Mouse (Mus musculus) WW6 (cell line): ENCODE measurements around the gene Grin2a.

Experiments
- DNase-seq: peaks from one replicate; pipeline ENCODE4 v3.0.0-alpha.2; 2013; ENCODE audit warnings: low read depth, low spot score

Gene Grin2a

DNA sequence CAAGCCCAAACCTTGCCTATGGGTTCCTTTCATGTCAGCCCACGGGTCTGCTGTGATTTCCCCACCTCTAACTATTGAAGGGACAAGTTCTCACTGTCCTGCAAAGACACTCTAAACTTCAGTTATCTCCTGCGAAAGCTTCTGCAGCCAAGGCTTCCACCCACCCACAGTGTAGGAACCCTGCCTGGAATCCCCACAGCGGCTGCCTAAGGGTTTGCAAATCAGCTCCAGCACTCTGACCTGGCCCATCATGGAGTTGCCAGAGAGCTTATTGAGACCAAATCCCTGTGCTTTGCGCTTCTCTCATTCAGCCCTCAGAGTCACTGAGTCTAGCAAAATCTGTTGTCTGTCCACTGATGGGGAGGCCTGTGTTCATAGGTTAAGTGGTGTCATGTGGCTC is 130.3 kb downstream of the Grin2a start:
- no peak for DNase-seq

DNA sequence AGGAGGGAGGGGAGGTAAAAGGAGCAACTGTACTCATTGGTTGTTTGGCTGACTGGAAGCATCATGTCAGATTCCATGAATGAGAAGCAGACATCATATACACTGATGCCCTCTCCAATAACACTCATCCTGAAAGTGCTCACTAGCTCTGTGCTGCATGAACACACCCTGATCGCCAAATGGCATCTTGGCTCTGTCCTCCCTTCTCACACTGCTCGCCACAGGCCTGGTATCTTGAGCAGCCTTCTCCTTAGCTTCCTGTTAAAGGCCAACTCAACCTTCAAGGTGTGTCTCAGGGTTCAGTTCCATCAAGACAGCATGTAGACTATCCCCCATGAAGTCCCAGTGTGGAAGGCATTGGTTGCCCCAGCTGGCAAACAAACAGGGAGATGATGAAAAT is 137.6 kb downstream of the Grin2a start:
- DNase-seq = no peak

DNA sequence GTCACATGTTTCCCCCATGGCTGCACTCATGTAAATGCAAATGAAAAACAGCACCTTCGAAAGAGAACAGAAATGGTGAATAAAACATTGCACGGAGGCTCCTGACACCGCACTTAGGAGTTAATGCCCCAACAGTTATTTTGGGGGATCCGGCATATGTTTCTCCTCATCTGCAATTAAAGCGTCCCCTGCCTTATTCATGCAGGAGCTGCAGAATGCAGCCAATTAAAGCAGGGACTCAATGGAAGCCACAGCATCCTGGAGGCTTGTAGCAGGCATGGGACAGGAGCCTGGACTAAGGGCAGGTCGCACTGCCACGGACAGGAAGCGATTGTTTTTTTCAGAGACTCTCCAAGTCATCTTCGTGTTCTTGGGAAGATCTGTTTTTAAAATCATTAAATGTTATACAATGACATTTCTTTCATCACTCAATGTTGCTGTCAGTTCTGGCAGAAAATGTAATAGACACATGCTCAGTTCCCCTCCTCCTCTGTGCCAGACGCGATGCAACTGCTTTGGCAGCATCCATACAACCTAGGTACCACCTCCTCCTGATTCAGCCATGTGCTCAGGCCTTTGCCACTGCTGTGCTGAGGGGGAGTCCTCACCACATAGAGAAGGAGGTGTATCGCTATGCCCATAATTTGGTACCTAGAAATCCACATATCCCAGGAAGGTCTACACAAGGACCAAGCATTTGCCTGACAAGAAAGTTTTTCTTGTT is 143.9 kb downstream of the Grin2a start:
- no peak for DNase-seq

DNA sequence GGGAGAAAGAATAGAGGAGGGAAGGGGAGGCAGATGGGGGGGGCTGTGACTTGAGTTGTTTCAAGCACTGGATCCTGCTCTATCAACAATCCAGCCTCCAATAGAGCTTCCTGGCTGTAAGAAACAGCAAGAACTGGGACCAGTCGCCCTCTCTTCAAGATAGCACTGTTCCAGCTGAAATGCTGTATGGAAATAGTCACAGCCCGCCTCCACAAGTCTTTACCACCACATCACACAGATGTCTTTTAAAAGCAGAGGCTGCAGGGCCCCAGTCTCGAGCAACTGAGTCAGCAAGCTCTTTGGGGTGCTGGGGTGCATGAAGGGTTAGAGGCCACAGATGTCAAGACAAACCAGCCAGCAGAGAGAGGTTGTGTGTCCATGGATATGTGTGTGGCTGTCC is 153.9 kb downstream of the Grin2a start:
- DNase-seq = no peak

DNA sequence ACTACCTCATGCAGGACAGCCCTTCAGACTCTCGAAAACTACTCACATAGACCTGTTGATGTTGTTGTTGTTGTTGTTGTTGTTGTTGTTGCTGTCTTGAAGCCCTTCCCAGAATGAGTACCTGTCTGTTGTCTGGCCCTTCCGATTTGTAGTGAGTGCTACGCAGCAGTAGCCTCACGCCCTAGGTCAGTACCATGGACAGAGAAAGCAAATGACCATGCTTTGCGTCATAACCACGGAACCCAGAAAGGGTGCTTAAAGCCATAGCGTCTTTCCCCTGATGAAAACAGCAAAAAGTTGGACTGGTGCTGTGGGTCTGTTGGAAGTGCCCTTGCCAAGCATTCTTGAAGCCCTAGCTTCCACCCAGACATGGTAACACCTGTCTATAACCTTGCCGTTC is 158.8 kb downstream of the Grin2a start:
- peak; percentile 9 for DNase-seq

DNA sequence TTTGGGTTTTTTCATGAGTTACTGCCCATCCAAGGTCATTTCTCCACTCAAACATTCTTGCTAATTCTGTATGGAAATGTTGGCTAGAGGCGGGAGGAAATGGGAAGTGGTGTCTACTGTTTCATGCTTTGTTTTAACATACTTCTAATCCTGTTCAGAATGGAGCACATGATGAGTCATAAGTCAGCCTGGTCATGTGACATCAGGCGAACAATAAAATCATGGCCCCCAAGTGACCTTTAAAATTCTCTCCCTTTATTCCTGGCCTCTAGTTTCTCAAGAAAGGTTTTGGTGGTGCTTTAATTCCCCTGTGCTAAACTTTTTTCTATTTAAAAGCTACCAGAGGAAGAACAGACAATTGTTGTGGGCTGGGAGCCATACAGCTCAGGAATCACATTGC is 161.1 kb downstream of the Grin2a start:
- DNase-seq = no peak

DNA sequence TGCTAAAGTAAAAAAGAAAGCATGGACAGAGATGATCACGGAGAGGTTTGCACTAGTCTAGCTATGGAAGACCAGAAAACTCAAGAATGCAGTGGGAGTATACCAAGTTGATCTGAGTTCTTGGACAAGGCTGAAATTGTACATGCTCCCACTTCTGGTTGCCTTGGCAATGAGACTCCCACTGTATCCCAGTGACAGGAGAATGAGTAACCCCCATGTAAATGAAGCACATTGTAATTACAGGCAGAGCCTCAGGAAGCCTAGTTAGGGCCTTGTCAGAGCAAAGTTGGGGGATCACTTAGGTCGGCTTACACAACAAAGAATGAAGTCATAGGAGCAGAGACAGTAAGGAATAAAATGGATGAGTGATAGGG is 170.3 kb downstream of the Grin2a start:
- no peak for DNase-seq

DNA sequence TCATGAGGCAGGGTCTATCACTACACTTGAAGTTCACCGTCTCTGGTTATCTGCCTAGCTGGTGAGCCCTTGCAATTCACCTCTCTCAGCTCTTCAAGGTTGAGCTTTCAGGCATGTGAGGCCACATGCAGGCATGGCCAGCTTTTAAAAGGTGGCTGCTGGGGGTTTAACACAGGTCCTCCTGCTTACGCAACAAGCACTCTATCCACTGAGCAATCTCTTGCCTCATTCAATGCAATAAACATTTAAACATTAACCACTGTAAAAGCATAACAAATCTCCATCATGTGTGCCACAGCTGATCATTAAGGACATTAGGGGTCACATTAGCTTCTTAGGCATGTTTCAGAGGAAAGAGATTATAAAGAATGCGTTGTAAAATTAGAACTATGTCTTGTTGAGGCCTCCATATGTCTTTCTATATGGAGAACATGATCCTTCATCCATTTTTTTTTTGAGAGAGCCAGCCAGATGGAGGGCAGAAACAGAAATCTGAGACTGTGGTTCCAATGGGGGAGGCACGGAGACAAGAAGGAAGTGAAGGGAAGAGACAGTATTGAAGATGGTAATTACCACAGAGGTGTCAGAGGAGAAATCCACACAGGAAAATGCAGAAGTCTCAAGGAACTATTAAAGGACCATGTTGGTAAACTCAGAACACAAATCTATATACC is 170.8 kb downstream of the Grin2a start:
- DNase-seq = no peak

DNA sequence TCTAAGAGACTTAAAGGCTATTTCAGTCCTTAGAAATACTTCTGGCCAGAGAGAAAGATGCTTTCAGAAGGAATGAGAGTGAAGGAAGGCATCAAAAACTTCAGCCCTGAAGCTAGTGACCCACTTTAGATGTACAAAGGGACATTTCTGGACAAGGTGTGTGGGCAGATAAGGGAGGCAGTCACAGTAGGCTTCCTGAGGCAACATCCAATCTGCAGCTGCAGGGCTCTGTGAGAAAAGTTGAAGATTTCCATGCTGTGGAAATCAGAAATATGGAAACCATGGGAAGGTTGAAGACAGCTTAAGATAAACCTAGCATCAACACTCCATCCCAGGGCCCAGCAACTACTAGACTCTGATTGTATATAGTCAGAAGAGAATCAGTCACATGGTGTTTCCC is 171.7 kb downstream of the Grin2a start:
- no peak for DNase-seq

DNA sequence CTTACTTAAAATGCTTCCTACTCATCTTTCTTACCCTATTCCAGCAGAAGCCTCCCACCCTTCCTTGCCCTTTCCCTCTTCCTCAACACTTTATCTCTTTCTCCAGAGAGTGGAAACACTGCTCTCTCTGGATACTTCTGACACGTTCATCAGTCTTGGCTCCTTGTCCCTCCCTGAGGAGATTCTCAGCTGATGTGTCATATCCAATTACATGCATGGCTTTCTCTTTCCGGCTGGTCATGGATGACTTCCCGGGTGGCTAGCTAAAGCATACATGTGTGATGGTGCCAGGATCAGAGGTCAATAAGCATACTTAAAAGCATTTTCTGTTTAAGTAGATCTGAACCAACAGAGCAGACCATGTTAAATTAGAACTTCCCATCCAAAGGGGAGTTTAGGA is 175.9 kb downstream of the Grin2a start:
- DNase-seq = no peak

DNA sequence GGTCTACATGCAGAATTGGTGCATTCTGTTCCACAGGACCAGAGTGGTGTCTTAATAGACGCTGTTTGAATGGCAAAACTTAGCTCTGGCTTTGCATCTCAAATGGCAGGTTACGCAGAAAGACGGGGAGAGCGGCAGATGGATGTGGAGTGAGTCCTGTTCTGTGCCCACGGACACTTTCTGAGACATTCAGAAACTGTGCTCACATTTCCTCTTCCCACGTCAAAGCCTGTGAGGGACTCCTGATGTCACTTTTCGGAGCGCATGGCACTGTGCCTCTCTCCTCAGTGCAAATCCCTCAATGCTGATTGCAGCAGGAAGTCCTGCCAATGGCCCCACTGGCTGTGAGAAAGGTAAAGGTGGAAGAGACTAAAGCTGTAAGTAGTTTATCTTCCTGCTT is 194.0 kb downstream of the Grin2a start:
- no peak for DNase-seq

DNA sequence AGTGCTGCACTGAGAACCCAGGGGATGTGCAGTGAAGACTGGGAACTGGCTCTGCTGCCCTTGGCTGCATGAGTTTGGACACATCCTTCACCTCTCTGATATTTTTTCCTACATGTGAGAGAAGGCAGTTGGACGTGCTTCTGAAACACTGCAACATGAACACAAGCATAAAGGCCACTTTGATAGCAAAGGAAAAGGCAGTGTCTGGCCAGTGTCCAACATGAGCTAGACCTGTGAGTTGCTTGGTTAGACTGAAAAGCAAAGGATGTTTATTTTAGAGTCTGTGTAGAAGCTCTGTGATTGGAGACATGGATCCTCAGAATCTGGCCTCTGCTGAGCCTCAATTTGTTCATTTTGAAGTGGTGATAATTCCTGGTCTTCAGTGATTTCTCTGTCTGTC is 195.1 kb downstream of the Grin2a start:
- no peak for DNase-seq

DNA sequence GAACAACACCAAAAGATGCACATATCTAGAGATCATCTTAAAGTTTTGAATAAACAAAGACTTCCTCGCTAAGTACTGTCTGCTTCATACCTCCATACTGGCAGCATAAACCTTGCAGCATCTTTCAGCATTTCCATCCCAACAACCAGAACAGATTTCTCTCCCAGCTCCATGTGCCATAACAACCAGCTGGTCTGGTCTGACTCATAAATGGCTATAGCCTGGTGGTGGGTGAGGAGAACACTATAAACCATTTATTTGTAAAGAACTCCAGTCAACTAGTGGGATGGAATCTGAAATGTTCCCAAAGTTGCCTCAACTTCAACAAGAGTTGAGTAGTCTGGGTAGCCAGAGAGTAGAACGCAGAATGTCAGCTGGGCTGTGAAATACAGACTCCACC is 202.4 kb downstream of the Grin2a start:
- DNase-seq = no peak

DNA sequence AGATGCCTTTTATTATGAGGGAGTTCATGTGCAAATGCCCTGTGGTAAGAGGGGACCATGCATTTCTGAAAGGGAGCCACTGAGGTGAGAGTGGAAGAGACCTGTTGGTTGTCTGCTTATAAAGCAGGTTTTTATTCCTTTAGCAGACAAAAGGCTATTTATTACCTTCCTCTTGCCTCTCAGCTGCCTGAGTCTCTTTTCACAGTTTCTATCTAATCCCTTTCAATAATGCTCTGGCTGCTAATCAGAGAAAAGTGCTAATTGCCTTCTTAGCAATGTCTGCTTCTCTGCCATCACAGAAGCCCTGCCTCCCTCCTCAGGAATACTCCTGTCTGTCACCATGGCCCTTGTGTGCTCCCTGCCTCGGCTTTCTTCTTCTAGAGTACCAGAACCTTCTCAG is 209.1 kb downstream of the Grin2a start:
- no peak for DNase-seq

DNA sequence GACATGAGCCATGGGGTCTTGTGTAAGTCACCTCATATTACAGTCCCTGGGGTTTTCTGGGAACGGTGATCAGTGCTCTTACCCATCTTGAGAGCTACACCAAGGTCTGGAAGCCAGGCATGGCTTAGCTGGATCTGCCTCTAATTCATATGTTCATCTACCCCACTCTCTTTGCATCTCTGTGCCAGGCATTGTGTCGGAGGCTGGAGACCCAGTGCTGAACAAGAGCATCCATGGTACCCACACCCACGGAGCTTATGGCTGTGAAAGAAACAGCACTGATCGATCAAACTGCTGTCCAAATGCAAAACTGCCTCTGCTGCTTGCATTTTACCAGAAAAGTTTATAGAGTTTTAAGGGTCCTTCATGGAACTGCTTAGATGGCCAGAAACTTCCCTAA is 209.5 kb downstream of the Grin2a start:
- no peak for DNase-seq

DNA sequence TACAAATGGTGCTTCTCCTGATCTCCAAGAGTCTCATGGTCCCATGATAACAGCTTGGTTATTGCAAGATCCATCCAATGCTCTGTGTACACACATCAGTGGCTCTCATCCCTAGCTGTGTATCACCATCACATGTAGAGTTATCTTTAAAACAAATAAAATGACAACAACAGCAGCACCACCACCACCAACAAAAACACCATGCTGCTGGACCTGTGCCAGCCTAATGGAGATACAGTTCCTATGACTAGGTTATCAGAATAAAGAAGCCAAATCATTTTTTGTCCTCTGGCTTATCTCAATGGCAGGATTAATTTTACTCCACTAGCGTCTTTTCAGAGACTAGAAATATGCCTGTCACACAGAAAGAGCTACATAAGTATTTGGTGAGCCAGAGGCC is 226.4 kb downstream of the Grin2a start:
- no peak for DNase-seq

DNA sequence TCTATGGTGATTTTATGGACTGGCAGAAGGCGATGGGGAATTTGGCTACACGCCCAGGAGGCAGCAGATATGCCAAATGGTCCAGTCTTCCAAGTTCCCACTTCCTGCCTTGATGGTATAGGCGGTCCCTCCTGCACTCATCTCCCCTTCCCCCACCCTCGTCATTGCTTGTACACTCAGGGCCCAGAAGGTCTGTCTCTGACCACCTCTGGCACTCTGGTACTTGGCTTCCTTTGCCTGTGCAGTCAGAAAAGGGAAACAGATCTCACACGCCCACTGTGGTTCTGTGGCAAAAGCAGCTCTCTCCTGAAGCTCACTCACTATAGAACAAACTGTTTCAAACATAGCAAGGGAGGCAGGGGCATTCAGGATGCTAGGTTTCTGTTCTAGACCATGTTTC is 227.0 kb downstream of the Grin2a start:
- DNase-seq = no peak

DNA sequence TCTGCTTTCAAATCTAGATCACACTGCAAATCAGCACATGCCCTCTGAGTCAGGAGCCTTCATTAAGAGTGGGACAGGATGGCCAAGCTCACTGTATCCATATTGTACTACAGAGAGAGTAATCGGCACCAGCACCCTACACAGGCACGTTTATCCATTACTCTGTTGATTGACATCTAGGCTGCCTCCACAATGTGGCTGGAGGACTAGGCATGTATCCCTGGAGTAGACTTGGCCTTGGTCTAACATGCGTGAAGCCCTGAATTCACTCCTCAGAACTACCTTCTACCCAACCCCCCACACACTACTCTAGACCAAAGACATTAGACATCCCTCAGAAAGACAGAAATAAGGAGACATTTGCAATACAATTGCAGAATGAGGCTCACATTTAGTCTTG is 227.4 kb downstream of the Grin2a start:
- no peak for DNase-seq

DNA sequence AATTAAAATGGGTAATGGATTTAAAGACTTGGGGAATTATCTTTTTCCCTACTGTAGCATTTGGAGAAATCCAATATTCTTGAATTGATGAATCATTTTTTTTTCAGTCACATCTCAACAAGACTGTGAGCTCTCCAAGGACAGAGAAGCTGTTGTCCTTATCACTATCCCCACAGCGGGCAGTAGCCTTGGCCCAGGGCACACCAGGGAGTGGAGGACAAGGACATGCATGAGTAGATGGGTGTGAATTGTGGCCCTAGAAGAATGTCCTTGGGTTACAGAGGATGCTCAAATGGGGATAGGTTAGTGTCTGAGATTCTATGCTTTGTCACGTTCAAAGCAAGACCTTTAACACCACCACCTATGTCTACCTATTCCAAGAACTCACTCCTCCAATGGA is 231.3 kb downstream of the Grin2a start:
- no peak for DNase-seq

DNA sequence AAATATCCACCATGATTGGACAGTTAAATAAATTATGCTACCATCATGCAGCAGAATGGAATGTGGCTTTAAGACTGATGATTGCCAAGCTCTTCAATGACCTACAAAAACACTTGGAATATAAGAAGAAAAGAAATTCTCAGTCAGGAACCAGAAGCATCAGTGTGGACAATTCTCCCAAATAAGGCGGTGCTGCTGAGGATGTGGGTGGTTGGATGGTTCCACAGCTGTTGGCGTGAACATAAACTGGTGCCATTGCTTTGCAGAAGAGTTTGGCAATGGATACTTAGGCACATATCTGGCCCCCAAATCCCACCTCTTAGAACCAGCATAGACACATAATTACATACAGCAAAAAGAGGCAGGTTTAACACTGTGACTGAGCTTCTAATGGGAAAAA is 235.0 kb downstream of the Grin2a start:
- no peak for DNase-seq

DNA sequence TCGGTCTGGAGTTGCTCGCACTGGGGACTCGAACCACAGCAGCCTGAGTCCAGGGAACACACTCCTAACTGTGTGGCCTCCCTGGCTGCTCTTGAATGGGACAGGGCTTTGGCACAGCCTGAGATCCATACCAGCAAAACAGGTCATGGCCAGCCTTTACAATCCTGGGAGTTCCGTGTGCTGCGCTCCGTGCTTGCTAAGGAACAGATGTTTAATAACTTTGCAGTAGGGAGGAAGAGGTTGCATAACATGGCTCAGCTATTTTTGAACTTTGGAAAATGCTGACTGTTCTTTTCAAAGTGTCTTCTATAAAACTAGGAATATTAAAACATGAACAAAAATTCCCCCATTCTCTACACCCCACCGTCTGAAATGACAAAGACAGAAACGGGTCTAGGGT is 238.5 kb downstream of the Grin2a start:
- no peak for DNase-seq

DNA sequence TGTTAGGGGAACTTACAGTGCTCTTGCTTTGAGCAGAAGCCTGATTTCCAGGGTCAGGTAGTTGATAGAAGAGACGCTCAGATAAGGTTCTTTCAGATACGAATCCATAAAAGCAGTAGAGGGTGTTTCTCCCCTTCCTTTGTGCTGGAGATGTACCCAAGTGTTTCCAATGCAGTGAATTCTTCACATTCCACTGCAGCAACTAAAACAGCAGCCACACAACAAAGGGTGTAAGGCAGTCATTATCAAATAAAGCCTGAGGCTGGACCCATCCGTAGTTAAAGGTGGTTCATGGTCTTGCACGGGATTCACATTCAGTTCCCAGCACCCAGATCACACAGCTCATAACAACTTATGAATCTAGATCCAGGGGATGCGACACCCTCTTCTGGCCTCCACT is 241.3 kb downstream of the Grin2a start:
- no peak for DNase-seq

DNA sequence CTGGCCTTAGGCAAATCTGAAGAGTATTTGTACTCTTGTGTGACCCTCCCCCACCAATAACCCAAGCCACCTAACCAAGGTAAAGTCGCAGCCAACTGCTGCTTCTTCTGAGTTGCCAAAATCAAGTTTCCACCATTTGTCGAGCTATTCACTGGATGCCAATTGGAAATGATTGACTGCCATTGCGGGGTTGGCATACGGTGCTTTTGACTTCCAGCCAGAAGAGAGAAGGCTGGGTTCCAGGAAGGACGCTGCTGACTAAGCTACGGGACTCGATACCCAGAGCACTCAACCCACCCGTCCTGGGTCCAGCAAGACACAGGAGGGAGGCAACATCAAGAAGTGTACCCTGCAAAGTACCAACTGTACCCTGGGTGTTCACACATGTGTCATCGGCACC is 242.3 kb downstream of the Grin2a start:
- no peak for DNase-seq

DNA sequence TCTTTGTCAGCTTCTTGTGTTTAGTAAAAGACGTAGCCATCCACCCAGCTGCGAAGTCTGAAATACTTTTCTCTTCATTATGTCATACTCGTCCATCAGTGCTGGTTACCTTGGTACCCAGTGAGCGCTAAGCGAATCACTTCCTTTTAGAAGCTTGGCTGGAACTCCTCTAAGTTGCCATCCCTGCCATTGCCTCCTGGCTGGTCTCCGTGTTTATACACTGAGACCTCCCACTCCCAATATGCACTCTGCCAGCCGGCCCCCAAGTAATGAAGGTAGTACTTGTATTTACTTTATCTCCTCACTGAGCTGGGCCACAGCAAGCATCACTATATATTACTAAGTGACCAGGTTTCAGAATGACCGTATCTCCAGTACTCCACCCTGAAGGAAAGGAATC is 242.8 kb downstream of the Grin2a start:
- no peak for DNase-seq
